In the genomic region with DNA sequence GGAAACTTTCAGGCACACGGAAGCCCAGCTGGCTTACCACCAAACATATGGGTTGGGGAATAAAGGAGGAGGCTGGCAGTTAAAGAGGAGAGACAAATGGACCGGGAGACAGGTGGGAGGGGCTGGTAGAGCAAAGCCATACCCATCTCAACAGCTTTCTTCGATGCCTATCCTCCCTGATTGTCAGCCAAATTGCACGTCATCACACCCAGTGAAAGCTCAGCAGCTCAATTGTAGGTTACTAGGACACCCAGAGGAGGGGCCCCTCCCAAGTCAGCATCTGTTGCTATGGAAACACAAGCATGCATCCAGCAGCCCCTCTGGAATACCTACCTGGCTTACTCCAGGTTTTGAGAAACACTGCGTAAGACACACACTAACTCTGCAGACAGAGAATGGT, we compare ENCODE assay signal across 12 mouse cellular contexts.
DNase-seq lines count a peak whose midpoint lies in the region; ATAC-seq and TF ChIP-seq lines count a peak whose summit lies in the region.
"Had no signal": no experiment of that assay in that cellular context is flagged by ENCODE, and none has a peak within 500 bp of the region (broad histone marks: within the 10 kb centered on the region; RNA-seq: fewer than 3 reads in every experiment).

No protein-coding gene starts in this region.

- intact Hi-C loops in left cerebral cortex, postnatal 14 days (cut with DNase I): no loop called here
- intact Hi-C loops in heart, adult 2 months (cut with DNase I): no loop called here

- peak; percentile 71 for DNase-seq in midbrain, embryonic 14.5 days
- no peak for DNase-seq in midbrain, embryonic 11.5 days (ENCODE audit: low spot score, missing footprints)
- DNase-seq in frontal cortex, postnatal 14 days (ENCODE audit: low spot score in 2 of 2): peak; percentile 29 to 49
- DNase-seq in left cerebral cortex, postnatal 14 days (ENCODE audit: low spot score in 2 of 2): peak; percentile 62 to 76
- peak; percentile 42 for DNase-seq in right cerebral cortex, postnatal 14 days
- DNase-seq in heart, adult 2 months: no peak
- DNase-seq in thymus, postnatal 36 days: no peak
- DNase-seq: gastrocnemius, postnatal 10 days; thymus, postnatal 14 days had no signal

- no peaks in the 10 kb centered on the region for H3K27me3 ChIP-seq in midbrain, embryonic 14.5 days (ENCODE audit: control insufficient read depth, insufficient read depth, low read length)
- no peaks in the 10 kb centered on the region for H3K27me3 ChIP-seq in midbrain, embryonic 11.5 days (ENCODE audit: control insufficient read depth, insufficient read depth, low read length)
- no peaks in the 10 kb centered on the region for H3K27me3 ChIP-seq in heart, adult 2 months (ENCODE audit: control insufficient read depth, insufficient read depth, low read length)
- H3K27me3 ChIP-seq in kidney, embryonic 14.5 days (ENCODE audit: control insufficient read depth, insufficient read depth, low read length): no peaks in the 10 kb centered on the region
- H3K27me3 ChIP-seq: lung, embryonic 15.5 days had no signal

- H3K4me3 ChIP-seq in midbrain, embryonic 14.5 days (replicated peaks; ENCODE audit: low read depth, low read length): no peak overlapping the region
- H3K4me3 ChIP-seq in midbrain, embryonic 11.5 days (ENCODE audit: low read depth, low read length): no peak overlapping the region
- no peak overlapping the region for H3K4me3 ChIP-seq in heart, adult 2 months
- no peak overlapping the region for H3K4me3 ChIP-seq in kidney, embryonic 14.5 days (ENCODE audit: low read length)
- H3K4me3 ChIP-seq: lung, embryonic 15.5 days; myocyte had no signal

- no peaks in the 10 kb centered on the region for H3K36me3 ChIP-seq in midbrain, embryonic 14.5 days (ENCODE audit: control insufficient read depth, insufficient read depth, low read length)
- H3K36me3 ChIP-seq in midbrain, embryonic 11.5 days (ENCODE audit: control insufficient read depth, insufficient read depth, low read length): no peaks in the 10 kb centered on the region
- no peaks in the 10 kb centered on the region for H3K36me3 ChIP-seq in heart, adult 2 months (ENCODE audit: control insufficient read depth, insufficient read depth, low read length)
- no peaks in the 10 kb centered on the region for H3K36me3 ChIP-seq in kidney, embryonic 14.5 days (ENCODE audit: control insufficient read depth, insufficient read depth, low read length)

- no peak for TF ChIP-seq POLR2A in heart, adult 2 months (IDR thresholded peaks at IDR 0.05; ENCODE audit: insufficient read depth, low read depth, low read length)

- TF ChIP-seq EP300 in heart, adult 2 months (IDR thresholded peaks at IDR 0.05; ENCODE audit: insufficient read depth, low read depth, low read length): no peak

- TF ChIP-seq CTCF in heart, adult 2 months (IDR thresholded peaks at IDR 0.05): no peak

- WGBS in midbrain, embryonic 14.5 days: 22% methylated on average over 5 of the region's 5 CpGs
- 39% methylated on average over 5 of the region's 5 CpGs for WGBS in midbrain, embryonic 11.5 days
- WGBS in heart, adult 2 months: 49% methylated on average over 5 of the region's 5 CpGs
- 30% methylated on average over 5 of the region's 5 CpGs for WGBS in kidney, embryonic 14.5 days

- ATAC-seq in midbrain, embryonic 14.5 days (ENCODE audit: low FRiP score, low TSS enrichment): no peak
- ATAC-seq in midbrain, embryonic 11.5 days (ENCODE audit: low FRiP score): no peak
- ATAC-seq in kidney, embryonic 14.5 days (ENCODE audit: low FRiP score, low TSS enrichment): no peak

- H3K4me2 ChIP-seq in midbrain, embryonic 14.5 days (ENCODE audit: low read length): no peak overlapping the region
- H3K4me2 ChIP-seq in midbrain, embryonic 11.5 days: no peak overlapping the region
- H3K4me2 ChIP-seq in kidney, embryonic 14.5 days (replicated peaks; ENCODE audit: low read depth, low read length): no peak overlapping the region
- H3K4me2 ChIP-seq: lung, embryonic 15.5 days had no signal

- H3K9ac ChIP-seq in midbrain, embryonic 14.5 days (replicated peaks; ENCODE audit: low read length): no peak overlapping the region
- no peak overlapping the region for H3K9ac ChIP-seq in midbrain, embryonic 11.5 days (ENCODE audit: low read length)
- H3K9ac ChIP-seq in heart, adult 2 months (ENCODE audit: low read depth, low read length): no peak overlapping the region
- no peak overlapping the region for H3K9ac ChIP-seq in kidney, embryonic 14.5 days (ENCODE audit: low read depth, low read length)
- H3K9ac ChIP-seq: lung, embryonic 15.5 days had no signal

- peaks cover 11% of the 10 kb centered on the region for H3K4me1 ChIP-seq in midbrain, embryonic 14.5 days (ENCODE audit: control insufficient read depth, insufficient read depth, low read length)
- peaks cover 7% of the 10 kb centered on the region for H3K4me1 ChIP-seq in midbrain, embryonic 11.5 days (ENCODE audit: control insufficient read depth, insufficient read depth, low read length)
- peaks cover 14% of the 10 kb centered on the region for H3K4me1 ChIP-seq in heart, adult 2 months (ENCODE audit: control insufficient read depth, insufficient read depth, low read length)
- peaks cover 22% of the 10 kb centered on the region for H3K4me1 ChIP-seq in kidney, embryonic 14.5 days (ENCODE audit: control insufficient read depth, insufficient read depth, low read length)

- H3K27ac ChIP-seq in midbrain, embryonic 14.5 days (replicated peaks; ENCODE audit: low read depth, low read length): 0 out of 2 replicates have a peak overlapping the region, but pooled peaks have one; percentile 32
- H3K27ac ChIP-seq in midbrain, embryonic 11.5 days (ENCODE audit: low read depth, low read length): no peak overlapping the region
- H3K27ac ChIP-seq in heart, adult 2 months: no peak overlapping the region
- no peak overlapping the region for H3K27ac ChIP-seq in kidney, embryonic 14.5 days (ENCODE audit: low read depth, low read length)
- H3K27ac ChIP-seq: lung, embryonic 15.5 days had no signal

- no peaks in the 10 kb centered on the region for H3K9me3 ChIP-seq in midbrain, embryonic 14.5 days (ENCODE audit: control insufficient read depth, low read length)
- H3K9me3 ChIP-seq in midbrain, embryonic 11.5 days (ENCODE audit: control insufficient read depth, low read length): no peaks in the 10 kb centered on the region
- H3K9me3 ChIP-seq in kidney, embryonic 14.5 days (ENCODE audit: control insufficient read depth, low read length): no peaks in the 10 kb centered on the region
- H3K9me3 ChIP-seq: lung, embryonic 15.5 days had no signal

- no peaks in the 10 kb centered on the region; the same call in 1 of the 2 replicates for H3K79me2 ChIP-seq in heart, adult 2 months (replicated peaks; ENCODE audit: control insufficient read depth, insufficient read depth, low read length)

Comparison
In these comparisons a context has a peak if more than half of its experiments do, and no peak if none do; other contexts are left out.
1. DNase-seq: peak in midbrain, embryonic 14.5 days (single experiment), frontal cortex, postnatal 14 days (2 of 2), left cerebral cortex, postnatal 14 days (2 of 2) and right cerebral cortex, postnatal 14 days (single experiment); none in midbrain, embryonic 11.5 days (single experiment), heart, adult 2 months (0 of 2) and thymus, postnatal 36 days (0 of 2).